Mouse (Mus musculus): ENCODE data around the gene Rpa1.

DNA sequence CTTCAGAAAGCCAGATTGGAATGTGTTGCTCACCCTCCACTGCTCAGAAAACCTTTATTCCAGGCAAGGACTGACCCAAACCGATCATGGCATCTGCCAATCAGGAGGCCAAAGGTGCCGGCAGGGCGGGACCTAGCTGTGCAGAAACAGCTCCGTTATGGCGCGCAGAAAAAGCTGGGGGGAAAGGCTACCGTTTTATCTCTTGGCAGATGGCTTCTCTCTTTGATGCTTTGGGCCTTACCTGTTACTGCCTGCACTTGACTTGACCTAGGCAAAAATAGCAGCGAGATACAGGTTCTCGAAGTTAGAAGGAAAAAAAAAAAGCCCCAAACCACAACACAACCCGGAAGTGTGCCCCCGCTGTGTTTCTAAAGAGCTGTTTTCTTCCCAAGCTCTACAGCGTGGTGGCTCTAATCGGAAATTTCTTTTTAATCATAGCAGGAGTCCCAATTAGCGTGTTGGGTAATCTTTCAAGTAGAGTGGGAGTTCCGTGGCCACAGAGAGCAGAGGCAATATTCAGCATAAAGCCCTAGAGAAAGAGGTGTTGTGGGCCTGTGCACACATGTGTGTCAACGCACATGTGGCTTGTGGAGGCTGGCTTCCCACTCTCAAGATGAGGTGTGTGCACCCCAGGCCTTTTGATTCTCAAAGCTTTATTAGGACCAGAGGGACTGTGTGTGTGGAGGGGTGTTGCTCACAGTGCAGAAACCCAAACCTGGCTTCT lies 68.6 kb downstream of the Rpa1 start:
- TF ChIP-seq CTCF (IDR thresholded peaks at IDR 0.05; ENCODE audit: low read depth) (no peak), EP300 (IDR thresholded peaks at IDR 0.05; ENCODE audit: low read depth) (no peak)
